Mouse (Mus musculus): ENCODE measurements around the gene Nap1l1. TPM values are rescaled to one million over a fixed set of nuclear protein-coding genes. Genes with fewer than 3 reads are reported as not detected.

Gene Nap1l1
- polyA plus RNA-seq, 1 experiment: not detected

DNA sequence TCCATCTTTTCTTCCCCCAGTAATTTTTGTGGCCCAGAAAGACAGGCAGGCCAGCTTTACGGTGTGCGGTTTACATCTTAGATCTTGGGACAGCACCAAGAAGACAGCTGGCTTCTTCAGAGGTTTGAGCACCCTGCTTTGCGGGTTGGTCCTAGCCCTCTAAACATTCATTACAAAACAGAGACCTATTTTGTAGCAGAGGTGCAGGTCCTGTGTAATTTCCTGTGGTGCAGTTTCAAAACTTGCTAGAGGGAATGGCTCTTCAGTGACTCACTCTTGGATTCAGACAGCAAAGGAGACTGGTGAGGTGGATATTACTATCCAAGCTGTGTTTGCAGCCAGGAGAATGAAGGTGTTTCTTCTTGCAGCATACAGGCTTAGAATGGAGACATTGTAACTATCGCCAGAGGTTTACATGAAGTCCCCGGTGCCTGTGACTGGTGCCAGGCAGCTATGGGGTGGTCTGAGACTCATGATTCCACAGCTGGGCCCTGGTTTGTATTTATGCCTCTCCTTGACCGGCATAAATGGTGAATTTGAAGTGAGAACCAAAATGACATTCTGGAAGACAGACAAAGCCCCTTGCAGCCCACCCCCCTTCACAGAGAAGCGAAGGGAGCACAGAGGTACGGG is 43.9 kb downstream of the Nap1l1 start:
- no peak for TF ChIP-seq CTCF (IDR thresholded peaks at IDR 0.05; ENCODE audit: insufficient read depth, low read depth, low read length)
- Histone ChIP-seq H3K4me3 (ENCODE audit: insufficient read depth, low read depth, low read length) (no peak overlapping the region), H3K27ac (ENCODE audit: insufficient read depth, low read depth, low read length) (no peak overlapping the region), H3K4me1 (ENCODE audit: control insufficient read depth, insufficient read depth, low read length) (peaks cover 6% of the 10 kb centered on the region)
- WGBS: 83% methylated on average over 8 of the region's 8 CpGs

DNA sequence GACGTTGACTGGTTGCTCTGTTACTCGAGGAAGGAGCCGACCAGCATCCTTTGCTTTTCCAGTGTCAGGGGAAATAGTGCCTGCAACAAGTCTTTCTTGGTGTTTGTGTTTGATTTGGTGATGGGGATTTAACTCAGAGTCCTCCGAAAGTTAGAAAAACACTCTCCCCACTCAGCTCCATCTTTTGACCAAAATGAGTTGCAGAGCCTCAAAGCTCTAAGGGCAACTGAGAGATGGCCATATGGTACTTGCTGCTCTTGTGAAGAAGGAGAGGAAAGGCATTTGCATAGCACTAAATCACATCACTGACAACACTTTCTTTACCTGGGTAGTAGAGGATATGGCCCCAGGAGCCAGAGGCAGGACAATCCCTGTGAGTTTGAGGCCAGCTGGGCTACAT is 45.3 kb downstream of the Nap1l1 start:
- H3K4me3 ChIP-seq (ENCODE audit: insufficient read depth, low read depth, low read length): no peak overlapping the region
- no peak for TF ChIP-seq CTCF (IDR thresholded peaks at IDR 0.05; ENCODE audit: insufficient read depth, low read depth, low read length)
- TF ChIP-seq POLR2A (IDR thresholded peaks at IDR 0.05; ENCODE audit: insufficient read depth, low read depth, low read length): no peak
- 96% methylated on average over 4 of the region's 4 CpGs for WGBS
- H3K27ac ChIP-seq (ENCODE audit: insufficient read depth, low read depth, low read length): no peak overlapping the region
- H3K4me1 ChIP-seq (ENCODE audit: control insufficient read depth, insufficient read depth, low read length): peaks cover 6% of the 10 kb centered on the region

DNA sequence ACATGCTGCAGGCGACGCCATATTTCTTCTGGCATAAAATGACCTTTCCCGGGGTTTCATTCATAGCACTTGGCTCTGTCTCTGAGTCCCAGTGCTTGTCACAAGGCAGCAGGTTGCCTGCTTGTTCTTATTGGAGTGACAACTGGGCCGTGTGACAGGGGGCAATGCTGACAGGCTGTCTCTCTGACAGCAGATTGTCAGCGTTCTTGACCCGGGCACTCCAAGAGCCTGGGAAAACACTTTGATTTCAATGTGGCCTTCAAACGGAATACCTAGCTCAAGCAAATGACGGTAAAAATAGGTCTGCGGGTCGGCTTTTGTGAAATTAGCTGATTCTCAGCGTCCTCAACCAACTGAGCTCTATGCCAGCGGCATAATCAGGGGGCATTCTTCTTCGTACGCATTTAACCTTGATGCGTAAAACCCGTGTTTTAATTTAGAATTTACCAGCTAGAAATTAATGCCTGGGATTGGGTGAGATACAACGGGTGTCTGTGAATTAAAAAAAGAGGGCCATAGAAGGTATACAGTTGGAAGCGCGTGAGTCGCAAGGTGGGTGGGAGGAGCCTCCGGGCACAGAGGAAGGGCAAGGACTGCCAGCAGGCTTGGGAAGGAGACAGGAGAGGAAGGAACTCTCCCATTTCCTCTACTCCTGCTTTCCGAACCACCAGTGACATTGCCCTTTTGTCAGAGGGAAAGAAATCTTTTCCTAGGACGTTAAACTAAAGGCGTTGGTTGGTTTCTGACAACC is 46.8 kb downstream of the Nap1l1 start:
- H3K27ac ChIP-seq (ENCODE audit: insufficient read depth, low read depth, low read length): no peak overlapping the region
- TF ChIP-seq CTCF (IDR thresholded peaks at IDR 0.05; ENCODE audit: insufficient read depth, low read depth, low read length): no peak
- no peak for TF ChIP-seq POLR2A (IDR thresholded peaks at IDR 0.05; ENCODE audit: insufficient read depth, low read depth, low read length)
- H3K4me1 ChIP-seq (ENCODE audit: control insufficient read depth, insufficient read depth, low read length): peaks cover 6% of the 10 kb centered on the region
- WGBS: 40% methylated on average over 24 of the region's 24 CpGs
- H3K4me3 ChIP-seq (ENCODE audit: insufficient read depth, low read depth, low read length): no peak overlapping the region

DNA sequence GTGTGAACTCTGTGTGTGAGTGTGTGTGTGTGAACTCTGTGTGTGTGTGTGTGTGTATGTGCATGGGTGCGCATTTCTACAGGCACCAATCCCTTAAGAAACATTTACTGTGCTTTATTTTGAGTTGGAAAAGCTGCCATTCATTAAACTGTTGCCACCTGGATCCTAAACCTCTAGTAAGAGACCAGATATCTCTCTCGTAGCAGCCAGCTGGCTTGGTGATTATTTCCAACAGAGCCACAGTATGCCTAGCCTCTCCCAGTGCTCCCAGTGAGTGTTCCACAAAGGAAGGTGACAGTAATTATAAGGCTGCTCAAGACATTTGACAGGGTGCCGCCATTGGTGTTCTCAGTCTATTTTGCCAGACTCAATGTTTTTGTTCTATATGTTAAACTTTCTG is 47.6 kb downstream of the Nap1l1 start:
- TF ChIP-seq CTCF (IDR thresholded peaks at IDR 0.05; ENCODE audit: insufficient read depth, low read depth, low read length) (no peak), POLR2A (IDR thresholded peaks at IDR 0.05; ENCODE audit: insufficient read depth, low read depth, low read length) (no peak)
- H3K4me3 ChIP-seq (ENCODE audit: insufficient read depth, low read depth, low read length): no peak overlapping the region
- H3K27ac ChIP-seq (ENCODE audit: insufficient read depth, low read depth, low read length): no peak overlapping the region
- WGBS: 45% methylated on average over 3 of the region's 3 CpGs
- peaks cover 6% of the 10 kb centered on the region for H3K4me1 ChIP-seq (ENCODE audit: control insufficient read depth, insufficient read depth, low read length)

DNA sequence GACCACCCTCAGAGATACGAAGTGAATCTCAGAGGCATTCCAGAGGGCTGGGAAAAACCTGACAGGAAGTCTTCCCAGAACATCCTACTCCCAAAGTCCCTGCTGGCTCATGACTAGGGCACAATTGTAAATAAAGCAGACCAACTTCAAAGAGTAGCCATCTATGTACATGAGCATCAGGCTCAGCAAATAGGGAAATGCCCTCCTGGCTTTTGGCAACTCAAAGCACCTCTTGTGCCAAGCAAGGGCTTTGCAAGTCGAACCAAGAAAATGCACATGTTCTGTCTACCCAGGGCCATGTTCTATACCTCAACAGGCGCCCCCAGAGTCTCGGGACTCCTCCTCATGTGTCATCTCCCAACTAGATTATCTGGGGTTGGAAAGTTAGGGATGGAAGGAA is 48.6 kb downstream of the Nap1l1 start:
- Histone ChIP-seq H3K27ac (ENCODE audit: insufficient read depth, low read depth, low read length) (no peak overlapping the region), H3K4me3 (ENCODE audit: insufficient read depth, low read depth, low read length) (no peak overlapping the region), H3K4me1 (ENCODE audit: control insufficient read depth, insufficient read depth, low read length) (peaks cover 3% of the 10 kb centered on the region)
- TF ChIP-seq POLR2A (IDR thresholded peaks at IDR 0.05; ENCODE audit: insufficient read depth, low read depth, low read length) (no peak), CTCF (IDR thresholded peaks at IDR 0.05; ENCODE audit: insufficient read depth, low read depth, low read length) (no peak)
- WGBS: 74% methylated on average over 4 of the region's 4 CpGs

DNA sequence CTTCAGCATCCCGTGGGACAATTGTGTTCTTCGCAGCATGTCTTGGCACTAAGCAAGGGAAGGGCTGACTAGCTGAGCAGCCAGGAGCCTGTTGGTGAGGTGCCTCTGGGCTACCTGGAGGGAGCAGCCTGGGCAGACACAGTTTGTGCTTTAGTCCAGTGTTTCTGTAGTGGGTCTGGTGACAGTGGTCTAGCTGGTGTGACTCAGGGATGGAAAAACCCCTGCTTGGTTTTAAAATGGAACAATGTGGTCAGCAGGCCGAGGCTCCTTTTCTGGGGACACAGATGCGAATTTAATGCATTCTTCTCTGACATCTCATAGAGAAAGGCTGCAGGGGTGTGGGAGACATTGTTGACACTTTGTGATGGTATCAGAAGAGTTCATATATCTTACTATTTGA is 49.2 kb downstream of the Nap1l1 start:
- no peak overlapping the region for H3K4me3 ChIP-seq (ENCODE audit: insufficient read depth, low read depth, low read length)
- no peak overlapping the region for H3K27ac ChIP-seq (ENCODE audit: insufficient read depth, low read depth, low read length)
- WGBS: 84% methylated on average over 4 of the region's 4 CpGs
- TF ChIP-seq CTCF (IDR thresholded peaks at IDR 0.05; ENCODE audit: insufficient read depth, low read depth, low read length) (no peak), POLR2A (IDR thresholded peaks at IDR 0.05; ENCODE audit: insufficient read depth, low read depth, low read length) (no peak)
- H3K4me1 ChIP-seq (ENCODE audit: control insufficient read depth, insufficient read depth, low read length): peaks cover 5% of the 10 kb centered on the region

DNA sequence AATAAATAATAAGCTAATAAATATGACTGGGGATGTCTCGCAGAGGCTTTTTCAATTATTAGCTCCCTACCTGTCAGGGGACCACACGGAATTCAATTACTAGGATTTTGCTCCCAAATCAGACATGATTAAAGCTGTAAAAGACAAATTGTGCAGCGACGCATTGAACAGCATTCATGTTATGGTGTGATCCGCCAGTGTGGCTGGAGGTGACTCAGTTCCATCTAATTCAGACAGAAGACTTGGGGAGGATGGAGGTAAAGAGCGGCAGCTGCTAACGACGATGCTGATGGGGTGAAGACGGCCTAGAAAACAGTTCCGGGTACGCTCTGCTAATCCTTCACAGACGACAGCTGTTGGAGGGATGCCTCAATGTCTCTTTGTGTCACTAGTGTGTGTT is 50.9 kb downstream of the Nap1l1 start:
- Histone ChIP-seq H3K4me3 (ENCODE audit: insufficient read depth, low read depth, low read length) (no peak overlapping the region), H3K27ac (ENCODE audit: insufficient read depth, low read depth, low read length) (no peak overlapping the region), H3K4me1 (ENCODE audit: control insufficient read depth, insufficient read depth, low read length) (peaks cover 5% of the 10 kb centered on the region)
- no peak for TF ChIP-seq CTCF (IDR thresholded peaks at IDR 0.05; ENCODE audit: insufficient read depth, low read depth, low read length)
- no peak for TF ChIP-seq POLR2A (IDR thresholded peaks at IDR 0.05; ENCODE audit: insufficient read depth, low read depth, low read length)
- WGBS: 83% methylated on average over 12 of the region's 12 CpGs

DNA sequence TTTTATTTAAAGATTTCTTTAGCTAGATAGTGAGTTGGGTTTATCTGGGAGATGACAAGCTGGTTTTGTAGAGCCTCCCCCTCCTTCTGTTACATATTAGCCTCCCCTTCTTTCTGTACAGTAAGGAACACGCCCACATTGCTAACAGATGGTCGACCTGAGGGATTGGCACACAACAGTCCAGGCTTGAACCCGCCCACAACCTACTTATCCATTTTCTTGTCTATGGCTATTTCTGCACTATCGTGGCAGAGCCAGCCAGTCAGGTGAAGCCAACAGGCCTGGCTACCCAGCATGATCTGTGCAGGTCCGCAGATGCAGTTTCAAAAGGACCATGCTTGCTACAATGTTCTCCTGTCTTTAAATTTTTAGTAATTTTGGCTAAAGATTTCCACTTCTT is 54.0 kb downstream of the Nap1l1 start:
- 84% methylated on average over 5 of the region's 5 CpGs for WGBS
- no peak for TF ChIP-seq POLR2A (IDR thresholded peaks at IDR 0.05; ENCODE audit: insufficient read depth, low read depth, low read length)
- no peak for TF ChIP-seq CTCF (IDR thresholded peaks at IDR 0.05; ENCODE audit: insufficient read depth, low read depth, low read length)
- peaks cover 2% of the 10 kb centered on the region; the same call in 1 of the 2 replicates for H3K4me1 ChIP-seq (ENCODE audit: control insufficient read depth, insufficient read depth, low read length)
- H3K27ac ChIP-seq (ENCODE audit: insufficient read depth, low read depth, low read length): no peak overlapping the region
- no peak overlapping the region for H3K4me3 ChIP-seq (ENCODE audit: insufficient read depth, low read depth, low read length)

DNA sequence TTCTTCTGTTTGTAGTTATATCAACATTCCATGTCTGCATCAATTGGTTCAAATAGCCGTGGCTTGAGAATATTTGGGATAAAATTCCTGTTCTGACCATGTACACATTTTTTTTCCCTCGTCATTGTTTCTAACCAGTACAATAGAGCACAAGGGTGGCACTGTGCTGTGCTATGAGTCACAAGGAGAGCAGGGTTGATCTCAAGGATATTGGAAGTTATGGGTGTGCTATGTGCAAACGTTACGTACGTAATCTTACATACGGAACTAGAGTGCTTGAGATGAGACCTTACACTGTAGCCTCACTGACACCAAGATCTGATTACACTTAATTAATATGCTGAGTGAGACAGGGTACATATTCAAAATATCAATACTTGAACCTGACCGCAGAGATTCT is 54.6 kb downstream of the Nap1l1 start:
- Histone ChIP-seq H3K4me1 (ENCODE audit: control insufficient read depth, insufficient read depth, low read length) (peaks cover 2% of the 10 kb centered on the region; the same call in 1 of the 2 replicates), H3K27ac (ENCODE audit: insufficient read depth, low read depth, low read length) (no peak overlapping the region), H3K4me3 (ENCODE audit: insufficient read depth, low read depth, low read length) (no peak overlapping the region)
- 80% methylated on average over 7 of the region's 7 CpGs for WGBS
- no peak for TF ChIP-seq POLR2A (IDR thresholded peaks at IDR 0.05; ENCODE audit: insufficient read depth, low read depth, low read length)

Measured in olfactory bulb, adult 2 months (tissue).